Mouse (Mus musculus) right cerebral cortex, adult 18-20 months (tissue): Measurements from ENCODE around the gene Kif14.
"Not testable (repeated sequence)": the region's sequence is repeated elsewhere in the genome, so short reads cannot be mapped to it uniquely, and the experiment has no call there.

Experiments
- DNase-seq: peaks from one replicate; pipeline ENCODE4 v3.0.0; 2022; ENCODE audit warnings: mixed read lengths

Gene Kif14

DNA sequence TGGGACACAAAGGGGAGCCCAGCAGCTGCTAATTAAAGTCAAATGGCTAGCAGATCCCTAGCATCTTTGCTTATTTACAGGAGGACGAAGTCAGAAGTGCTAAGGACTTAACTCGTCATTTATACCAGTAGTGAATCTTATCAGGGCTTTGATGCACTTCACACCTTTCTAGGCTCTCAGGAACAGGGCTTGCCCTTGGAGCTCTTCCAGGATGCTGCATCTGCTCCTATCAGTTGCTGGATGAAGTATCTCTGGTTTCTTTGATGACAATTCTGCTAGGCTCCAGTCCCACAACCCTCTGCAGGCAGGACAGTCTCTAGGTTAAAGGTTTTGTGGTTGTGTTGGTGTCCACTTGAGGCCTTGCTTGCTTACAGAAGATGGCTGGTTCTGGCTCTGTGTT lies 26.1 kb downstream of the Kif14 start:
- no peak for DNase-seq

DNA sequence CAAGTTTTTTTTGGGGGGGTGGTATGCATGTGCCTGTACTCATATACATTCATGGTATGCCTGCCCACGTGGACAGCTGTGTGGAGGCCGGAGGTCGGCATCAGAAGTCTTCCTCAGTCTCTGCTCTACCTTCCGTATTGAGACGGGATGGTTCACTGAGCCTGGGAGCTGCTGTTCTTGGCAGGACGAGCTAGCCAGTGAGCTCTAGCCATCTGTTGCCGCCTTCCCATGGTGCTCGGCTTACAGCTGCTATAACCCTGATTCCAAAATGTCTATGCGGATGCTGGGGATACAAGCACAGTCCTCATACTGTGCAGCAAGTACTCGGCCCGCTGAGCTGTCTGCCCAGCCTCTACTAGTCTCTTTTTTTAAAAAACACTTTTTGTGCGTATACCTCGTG lies 33.2 kb downstream of the Kif14 start:
- no peak for DNase-seq

DNA sequence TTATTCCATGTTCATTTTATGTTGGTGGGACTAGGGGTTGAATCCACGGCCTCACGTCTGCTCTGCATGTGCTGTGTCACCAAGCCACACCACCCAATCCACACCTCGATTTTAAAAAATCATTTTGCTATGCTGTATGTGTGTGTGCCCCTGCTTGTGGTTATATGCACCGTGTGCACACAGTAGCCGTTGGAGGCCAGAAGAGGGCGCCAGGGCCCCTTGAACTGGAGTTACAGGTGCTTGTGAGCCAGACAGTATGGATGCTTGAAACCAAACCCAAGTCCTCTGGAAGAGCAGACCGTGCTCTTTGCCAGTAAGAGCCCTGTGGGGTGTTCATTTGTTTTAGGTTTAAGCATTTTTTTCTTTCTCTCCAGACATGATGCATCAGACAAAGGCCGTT lies 36.8 kb downstream of the Kif14 start:
- no peak for DNase-seq

DNA sequence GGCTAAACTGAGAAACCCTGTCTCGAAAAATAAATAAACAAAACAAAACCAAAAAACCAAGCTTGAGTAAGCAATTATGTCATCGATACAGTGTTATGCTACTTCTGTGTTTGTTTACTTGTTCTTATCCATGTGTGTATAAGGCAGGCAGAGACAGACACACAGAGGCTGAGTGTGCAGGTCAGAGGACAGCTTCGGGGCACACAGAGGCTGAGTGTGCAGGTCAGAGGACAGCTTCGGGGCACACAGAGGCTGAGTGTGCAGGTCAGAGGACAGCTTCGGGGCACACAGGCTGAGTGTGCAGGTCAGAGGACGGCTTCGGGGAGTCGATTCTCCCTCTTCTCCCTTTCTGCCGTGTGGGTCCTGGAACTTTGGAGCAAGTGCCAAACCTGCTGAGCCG lies 40.1 kb downstream of the Kif14 start:
- not testable (repeated sequence) for DNase-seq

DNA sequence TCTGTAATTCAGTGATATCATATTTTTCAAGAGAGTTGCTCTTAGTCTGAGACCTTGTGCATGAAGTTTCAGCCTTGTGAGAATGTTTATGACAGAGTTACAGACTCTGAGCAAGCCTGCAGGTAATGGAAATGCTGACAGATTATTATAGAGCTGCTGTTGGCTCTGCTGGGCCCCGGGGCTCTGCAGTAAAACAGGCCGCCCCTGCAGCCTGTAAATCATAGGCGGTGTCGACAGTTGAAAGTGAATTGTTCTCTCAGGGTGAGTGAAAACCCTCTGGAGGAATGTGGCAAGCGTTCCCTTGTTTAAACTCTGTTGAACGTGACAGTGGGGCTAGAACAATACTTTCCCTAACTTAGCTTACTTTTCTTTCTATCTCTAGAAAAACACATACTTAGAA lies 46.2 kb downstream of the Kif14 start:
- DNase-seq = no peak

DNA sequence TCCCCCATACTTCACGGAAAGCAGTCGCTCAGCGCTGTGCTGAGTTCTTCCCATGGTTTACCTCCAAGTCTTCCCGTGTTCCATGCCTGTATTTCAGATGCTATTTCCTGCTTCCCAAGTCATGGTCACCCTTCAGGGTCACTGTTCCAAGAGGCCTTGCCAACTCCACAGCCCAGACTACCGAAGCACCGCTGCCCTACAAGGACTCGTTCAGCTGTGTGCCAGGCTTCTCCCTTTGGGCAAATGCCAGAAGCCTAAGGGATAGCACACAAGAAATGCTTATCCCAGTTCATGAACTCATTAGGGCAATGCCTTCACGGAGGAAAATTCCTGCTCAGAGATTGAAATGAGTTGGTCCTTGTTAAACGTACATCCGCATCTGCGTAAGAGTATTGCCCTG lies 47.0 kb downstream of the Kif14 start:
- DNase-seq = no peak

DNA sequence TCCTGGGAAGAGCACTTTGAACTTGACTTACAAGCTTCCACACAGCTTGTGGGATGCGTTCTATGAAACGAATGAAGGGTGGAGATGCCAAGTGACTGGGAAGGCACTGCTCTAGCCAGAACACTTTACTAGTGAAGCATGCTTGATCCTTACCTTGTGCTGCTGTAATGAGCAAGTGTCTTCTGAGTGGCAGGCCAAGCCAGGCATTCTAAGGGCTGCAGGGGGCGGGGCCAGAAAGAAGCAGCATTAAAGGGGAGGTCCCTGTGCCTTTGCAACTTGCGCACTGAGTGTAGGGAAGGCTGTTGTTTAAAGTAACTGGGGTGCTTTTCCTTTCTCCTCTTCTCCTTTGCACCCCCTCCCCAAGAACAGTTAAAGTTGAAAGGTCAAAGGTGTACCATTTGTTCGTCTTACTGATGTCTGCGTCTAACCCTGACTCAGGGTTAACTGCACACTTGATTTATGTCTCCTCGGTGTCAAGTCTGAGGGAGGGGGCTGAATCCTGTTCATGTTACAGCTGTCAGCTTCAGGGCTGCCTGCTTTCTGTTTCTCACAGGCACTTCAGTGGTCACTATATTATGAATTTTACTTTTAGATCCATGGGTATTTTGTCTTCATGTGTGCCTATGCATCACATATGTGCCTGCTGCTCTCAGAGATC lies 52.7 kb downstream of the Kif14 start:
- no peak for DNase-seq

DNA sequence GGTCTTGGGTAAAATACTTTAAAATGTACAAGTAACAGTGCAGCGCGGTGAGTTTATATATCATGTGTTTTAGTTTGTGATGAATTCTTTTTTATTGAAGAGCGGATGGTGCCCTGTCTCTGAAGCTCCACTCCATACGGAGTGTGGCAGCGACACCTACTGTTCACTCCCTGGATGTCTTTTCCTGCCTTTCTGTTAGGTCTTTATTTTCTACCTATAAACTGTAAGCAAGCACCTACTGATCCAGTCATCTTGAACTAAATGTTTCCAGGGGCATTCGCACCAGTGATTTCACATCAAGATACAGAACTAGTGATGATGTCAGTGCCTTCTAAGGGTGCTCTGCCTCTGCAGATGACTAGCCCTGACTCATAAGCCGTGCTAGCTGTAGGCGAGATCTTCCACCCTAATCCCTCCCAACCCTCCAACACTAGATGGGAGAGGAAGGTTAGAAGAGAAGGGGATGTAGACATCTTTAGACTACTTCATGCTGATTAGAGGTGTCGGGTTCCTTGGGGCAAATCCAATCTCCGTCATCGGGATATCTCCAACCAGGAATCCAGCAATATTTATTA lies 55.3 kb downstream of the Kif14 start:
- DNase-seq = peak; percentile 71

DNA sequence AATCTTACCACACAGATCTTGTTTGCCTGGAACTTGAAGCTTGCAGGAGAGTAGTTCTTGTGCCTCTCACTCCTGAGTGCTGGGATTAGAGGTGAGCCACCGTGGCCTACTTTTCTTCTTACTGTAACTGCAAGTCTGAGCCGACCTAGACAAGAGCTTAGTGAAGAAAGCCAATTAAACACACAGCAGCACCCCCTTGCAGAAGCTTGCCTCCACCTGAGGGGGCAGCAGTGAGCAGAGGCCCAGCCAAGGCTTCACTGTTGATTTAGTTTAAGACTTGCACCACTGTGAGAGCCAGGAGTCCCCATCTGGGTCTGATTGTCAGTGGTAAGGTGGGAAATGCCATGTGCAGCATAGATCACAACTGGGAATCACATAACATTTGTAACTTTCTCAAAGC lies 58.8 kb downstream of the Kif14 start:
- peak; percentile 39 for DNase-seq

DNA sequence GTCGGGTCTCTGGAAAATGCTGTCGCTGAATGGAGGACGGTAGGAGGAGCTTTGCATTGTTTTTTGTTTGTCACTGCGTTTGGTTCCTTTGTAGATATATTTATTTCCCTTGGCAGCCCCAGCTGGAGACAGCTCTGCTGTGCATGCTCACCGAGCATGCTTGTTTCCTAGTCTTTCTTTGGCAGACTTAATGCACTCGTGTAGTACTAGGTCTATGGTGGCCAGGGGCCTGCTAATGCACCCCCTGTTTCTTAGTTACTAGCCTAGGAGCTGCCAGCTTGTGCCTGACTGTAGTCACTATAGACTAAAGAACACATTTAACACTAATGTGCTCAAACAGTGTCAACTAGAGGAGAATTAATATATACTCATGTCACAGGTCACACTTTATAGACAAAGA lies 59.7 kb downstream of the Kif14 start:
- no peak for DNase-seq

DNA sequence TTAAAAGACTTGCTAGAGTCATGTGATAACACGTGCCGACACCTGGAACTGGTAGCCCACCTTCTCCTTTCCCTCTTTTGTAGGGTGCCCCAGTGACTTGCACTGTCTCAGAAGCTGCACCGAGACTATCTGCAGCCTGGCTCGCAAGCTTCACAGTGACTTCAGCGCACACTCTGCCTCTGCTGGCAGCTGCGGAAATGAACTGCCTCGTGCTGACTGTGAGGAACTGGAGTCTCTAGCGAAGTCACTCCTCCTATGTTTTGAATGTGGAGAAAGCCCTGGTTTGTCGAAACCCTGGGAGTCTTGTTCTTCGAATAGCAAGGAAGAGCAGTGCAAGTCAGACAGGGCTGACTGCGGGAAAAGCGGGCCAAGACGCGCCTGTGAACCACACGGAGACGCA lies 61.0 kb downstream of the Kif14 start:
- DNase-seq = peak; percentile 51

DNA sequence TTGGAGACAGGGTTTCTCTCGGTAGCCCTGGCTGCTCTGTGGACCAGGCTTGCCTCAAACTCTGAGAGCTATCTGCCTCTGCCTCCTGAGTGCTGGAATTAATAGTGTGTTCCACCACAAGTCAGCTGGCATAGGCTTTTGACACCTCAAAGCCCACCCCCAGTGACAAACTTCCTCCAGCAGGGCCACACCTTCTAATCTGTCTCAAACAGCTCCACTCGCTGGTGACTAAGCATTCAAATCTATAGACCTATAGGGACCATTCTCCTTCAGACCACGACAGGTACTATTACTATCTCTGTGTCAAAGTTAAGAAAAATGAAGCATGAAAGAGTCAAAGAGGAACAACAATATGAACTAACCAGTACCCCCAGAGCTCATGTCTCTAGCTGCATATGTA lies 66.4 kb downstream of the Kif14 start:
- no peak for DNase-seq

DNA sequence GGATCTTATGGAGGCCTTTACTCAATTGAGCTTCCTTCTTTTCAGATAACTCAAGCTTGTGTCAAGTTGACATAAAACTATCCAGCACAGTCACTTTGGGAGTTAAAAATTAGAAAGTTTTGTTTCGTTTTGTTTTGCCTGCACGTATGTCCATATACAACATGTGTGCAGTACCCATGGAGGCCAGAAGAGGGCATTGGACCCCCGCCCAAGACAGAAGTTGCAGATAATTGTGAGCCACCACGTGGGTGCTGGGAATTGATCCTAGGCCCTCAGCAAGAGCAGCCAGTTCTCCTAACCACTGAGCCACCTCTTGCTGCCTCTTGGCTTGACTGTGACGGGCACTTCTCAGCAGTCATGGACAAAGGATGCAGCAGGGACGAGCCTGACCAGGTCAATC lies 70.8 kb downstream of the Kif14 start:
- no peak for DNase-seq

DNA sequence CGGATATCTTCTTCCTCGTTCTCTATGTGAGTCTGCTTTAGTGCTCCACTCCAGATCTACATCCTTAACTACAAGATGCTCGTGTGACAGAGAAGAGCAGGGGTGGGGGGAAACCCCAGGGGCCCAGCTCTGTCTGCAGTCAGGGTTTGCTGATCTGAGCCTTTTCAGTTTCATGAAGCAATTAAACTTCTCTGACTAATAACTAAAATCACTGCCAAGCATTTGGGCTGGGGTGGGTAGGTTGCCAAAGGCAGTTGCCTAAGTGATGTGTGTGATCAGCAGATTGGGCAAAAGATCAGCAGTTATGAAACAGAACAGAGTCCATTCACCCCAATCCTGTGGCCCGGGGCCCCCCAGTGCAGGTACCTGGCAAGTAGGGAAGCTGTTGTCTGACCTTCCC lies 72.1 kb downstream of the Kif14 start:
- DNase-seq = no peak

DNA sequence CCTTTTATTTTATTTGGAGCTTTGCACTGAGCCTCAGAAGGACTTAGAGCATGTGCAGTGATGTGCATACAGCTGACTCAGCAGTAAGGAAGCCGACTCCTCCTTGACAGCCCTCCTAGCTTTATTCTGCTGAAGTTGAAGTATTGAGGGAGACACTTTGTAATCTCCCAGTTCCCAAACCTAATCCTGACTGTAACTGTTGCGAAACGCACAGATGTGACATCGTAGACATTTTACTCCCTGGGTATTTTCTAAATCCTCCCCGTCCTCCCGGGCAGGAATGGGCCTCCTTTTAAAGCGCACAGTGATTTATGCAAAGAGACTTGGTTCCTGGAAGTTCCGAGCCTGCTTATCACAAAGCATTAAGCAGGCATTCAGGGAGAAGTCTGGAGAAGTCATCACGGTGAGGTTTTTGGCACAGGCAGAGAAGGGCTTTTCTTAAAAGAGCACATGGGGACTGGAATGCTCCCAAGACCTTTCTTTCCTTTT lies 74.3 kb downstream of the Kif14 start:
- no peak for DNase-seq

DNA sequence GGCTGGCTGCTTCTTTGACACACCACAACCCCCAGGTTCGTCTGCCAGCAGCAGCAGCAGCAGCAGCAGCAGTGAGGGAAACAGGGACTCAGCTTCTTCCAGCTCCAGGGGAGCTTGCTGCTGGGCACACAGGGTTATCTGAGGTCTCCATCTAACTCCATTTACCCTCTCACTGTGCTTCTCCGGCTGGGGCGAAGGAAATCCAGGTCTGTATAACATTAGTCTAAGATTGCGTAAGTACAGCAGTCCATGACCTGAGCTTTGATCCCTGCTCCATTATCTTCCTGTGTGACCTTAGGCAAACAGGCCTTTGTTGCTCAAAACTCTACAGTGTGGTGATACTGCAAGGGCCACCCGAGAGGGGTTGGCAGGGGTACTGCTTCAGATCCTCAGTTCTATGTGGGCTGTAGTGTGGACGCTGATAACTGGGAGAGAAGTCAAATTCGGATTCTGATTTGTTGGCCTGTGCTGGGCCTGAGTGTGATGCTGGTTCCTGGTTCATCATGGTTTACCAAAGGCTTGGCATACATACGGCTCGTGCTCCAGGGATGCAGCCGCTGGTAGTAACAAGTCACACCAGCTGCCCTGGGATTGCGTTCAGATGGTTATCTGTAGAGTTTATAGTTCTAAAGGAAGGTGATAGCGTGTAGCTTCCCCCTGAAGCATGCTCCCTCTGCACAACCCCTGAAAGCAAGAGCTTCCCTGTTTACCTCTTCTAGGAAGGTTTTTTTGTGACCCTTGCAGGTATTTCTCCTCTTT lies 75.7 kb downstream of the Kif14 start:
- DNase-seq = no peak

DNA sequence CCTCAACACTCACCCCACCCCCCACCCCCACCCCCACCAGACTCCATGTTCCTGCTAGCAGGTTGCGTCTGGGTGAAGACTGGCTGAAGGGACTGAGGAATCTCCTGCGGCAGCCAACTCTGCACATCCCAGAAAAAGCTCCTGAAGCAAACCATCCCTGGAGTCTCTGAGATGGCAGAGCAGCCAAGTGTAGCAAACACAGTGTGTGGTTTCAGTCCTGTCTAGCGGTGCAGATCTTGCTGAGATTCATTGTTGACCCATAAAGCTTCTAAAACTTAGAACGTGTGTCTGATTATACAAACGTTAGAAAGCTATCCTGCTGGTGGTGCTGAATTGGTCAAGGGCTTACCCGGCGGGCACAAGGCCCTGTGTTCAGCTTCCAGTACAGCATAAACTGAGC lies 77.8 kb downstream of the Kif14 start:
- no peak for DNase-seq

DNA sequence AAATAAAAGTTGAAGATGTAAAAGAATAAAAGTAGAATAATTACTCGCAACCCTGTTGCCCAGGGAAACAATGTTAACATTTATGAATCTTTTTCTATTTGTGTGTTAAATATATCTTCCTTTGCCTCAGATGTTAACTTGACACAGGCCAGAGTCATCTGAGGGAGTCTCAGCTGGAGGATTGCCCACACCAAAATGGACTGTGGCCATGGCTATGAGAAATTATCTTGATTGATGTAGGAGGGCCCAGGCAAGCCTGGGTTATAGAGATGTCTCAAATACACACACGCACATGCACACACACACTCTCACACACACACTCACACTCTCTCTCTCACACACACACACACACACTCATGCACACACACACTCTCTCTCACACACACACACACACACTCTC lies 80.9 kb downstream of the Kif14 start:
- DNase-seq = no peak

DNA sequence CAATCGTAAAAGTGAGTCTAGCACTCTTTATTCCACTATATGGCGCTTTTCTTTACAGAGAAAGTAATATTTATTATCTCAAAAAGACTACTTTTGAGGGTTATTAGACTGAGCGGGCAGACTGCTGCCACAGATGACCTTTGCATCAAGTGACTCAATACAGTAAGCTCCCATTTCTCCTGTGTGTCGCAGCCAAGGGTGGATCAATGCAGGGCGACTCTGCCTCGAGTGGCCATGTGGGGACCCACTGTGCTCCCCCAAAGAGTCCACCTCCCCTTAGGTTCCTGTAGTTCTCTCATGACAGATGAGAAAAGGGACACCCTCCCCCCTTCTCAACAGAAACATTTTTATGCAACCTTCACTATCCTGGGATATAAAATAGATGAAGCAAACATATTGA lies 84.1 kb downstream of the Kif14 start:
- no peak for DNase-seq

DNA sequence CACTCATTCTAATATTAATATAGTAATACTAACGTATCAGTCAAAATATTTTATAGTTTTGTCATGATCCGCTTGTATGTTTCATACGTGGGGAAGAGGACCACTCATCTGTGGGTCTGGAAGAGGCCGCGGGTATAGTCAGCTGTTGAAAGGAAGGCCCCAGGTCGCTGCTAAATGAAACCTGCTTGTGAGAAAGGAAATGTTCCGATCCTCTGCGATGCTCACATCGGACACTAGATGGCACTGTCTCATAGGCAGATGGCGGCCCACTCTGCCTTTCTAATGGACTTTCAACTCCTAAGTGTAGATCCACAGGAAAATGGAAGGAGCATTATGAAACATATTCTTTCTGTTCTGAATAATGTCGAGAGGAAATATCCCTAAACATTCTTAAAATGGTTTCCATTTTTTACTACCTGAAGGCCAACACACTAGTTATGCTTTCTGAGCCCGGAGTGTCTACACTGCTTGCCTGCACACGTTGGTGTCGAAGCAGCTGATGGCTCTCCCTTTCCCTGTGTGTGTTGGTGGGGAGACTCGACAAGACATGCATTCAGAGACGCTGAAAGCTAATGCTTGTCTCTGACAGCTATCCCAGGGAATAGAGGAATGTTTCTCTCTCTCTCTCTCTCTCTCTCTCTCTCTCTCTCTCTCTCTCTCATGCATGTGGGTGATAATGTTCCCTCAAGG lies 84.9 kb downstream of the Kif14 start:
- peak; percentile 83 for DNase-seq

DNA sequence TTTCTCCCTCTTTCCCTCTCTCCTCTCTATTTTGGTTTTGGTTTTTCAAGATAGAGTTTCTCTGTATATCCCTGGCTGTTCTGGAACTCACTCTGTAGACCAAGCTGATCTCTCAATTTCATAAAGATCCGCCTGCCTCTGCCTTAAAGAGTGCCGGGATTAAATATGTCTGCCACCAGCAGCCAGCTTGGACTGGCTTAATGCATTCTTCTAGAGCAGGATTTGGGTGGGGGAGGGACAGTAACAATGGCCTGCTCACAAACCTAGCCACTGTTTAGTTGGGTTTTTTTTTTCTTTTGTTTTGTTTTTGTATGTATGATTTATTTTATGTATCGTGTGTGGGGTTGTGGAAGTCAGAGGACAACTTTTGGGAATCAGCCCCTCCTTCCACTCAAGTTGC lies 88.5 kb downstream of the Kif14 start:
- DNase-seq = no peak

DNA sequence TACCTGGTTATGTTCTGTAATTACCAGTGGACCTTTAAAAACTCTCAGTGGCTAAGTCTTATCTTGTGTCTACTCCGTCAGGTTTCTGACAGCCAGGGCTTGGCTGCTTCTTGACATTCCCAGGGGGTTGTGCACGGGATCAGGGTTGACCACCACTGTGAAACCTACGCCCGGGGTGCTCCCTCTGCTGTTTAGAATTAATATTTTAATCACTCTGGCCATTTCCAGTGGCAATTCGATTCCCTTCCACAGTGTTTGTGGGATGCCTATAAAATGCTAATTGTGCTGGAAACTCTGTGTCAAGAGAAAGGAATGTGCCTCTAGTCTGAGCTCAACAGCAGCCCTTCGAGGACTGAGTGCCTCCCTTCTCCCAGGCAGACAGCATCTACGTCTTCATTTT lies 89.7 kb downstream of the Kif14 start:
- DNase-seq = no peak

DNA sequence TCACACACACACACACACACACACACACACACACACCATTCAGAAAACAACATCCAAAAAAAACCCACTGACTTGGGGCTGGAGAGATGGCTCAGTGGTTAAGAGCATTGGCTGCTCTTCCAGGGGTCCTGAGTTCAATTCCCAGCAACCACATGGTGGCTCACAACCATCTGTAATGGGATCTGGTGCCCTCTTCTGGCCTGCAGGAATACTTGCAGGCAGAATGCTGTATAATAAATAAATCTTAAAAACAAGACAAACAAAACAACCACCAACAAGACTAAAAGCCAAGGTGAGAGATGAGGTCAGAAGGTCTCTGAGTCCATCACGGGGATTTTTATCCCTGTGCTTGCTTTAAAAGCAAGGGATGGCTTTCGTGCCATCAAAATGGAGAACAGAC lies 90.5 kb downstream of the Kif14 start:
- DNase-seq = not testable (repeated sequence)

DNA sequence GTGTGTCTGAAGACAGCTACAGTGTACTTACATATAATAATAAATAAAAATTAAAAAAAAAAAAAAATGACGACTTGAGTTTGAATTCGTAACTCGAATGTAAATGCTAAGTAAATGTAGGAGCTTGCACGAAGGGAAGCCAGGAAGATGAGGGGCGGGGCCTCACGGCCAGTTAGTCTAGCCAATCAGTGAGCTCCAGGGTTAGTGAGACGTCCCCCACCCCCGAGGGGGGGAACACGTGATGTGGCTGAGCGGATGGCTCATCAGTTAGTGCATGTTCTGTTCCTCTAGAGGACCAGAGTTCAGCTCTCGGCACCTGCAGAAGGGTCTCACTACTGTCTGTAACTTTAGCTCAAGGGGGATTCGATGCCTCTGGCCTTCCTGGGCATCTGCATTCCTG lies 91.3 kb downstream of the Kif14 start:
- DNase-seq = no peak
